Mouse (Mus musculus) bone marrow, adult 2 months (tissue): ENCODE data around the gene Spire2.

Experiments
- CTCF ChIP-seq: fragments of 200-500 bp; IDR thresholded peaks from 2 replicates; pipeline ENCODE4 v1.5.1; 2011; ENCODE audit warnings: low read length, control low read depth; ENCODE audit not compliant: control insufficient read depth, insufficient read depth
- POLR2A ChIP-seq: fragments of 200-500 bp; IDR thresholded peaks from 2 replicates; pipeline ENCODE4 v1.6.1; 2011; ENCODE audit warnings: low read depth, mild to moderate bottlenecking, control low read depth, low read length, borderline replicate concordance; ENCODE audit not compliant: control insufficient read depth

- TF ChIP-seq CTCF (no peak), POLR2A (no peak)
Observed at GRCm38 (mm10) chr8:123375701-123376100, 43.2 kb downstream of the Spire2 start.
